Mouse (Mus musculus): Measurements from ENCODE around the gene Smbd1. TPM values are rescaled to one million over a fixed set of nuclear protein-coding genes. Genes with fewer than 3 reads are reported as not detected.
A peak's percentile ranks its signal among the peaks of the same experiment; 100 is the strongest.

Smbd1 gene
- not detected for total RNA-seq (2018; cell fraction: chromatin; rRNA removed)
- not detected for total RNA-seq (2018; cell fraction: cytosol; rRNA removed)
- not detected for total RNA-seq (2018; cell fraction: nucleus; rRNA removed)
- not detected in 3 replicates for polyA plus RNA-seq (2018)

GRCm38 (mm10) chr16:32810321-32810720 lies at the start of gene Smbd1:
Gene Smbd1, minus strand, starts transcription at chr16:32810477.
- H3K36me3 ChIP-seq (ENCODE audit: inconsistent target): no peaks in the 10 kb centered on the region
- no peak within 1 kb of the TSS for H3K27ac ChIP-seq
- H3K79me2 ChIP-seq (ENCODE audit: inconsistent target): no peaks in the 10 kb centered on the region
- WGBS (ENCODE audit: missing documents): 91% methylated on average over 4 of the region's 4 CpGs
- H3K4me3 ChIP-seq (ENCODE audit: inconsistent target): no peak within 1 kb of the TSS

- Histone ChIP-seq H3K4me3 (ENCODE audit: inconsistent target) (no peak overlapping the region), H3K27ac (no peak overlapping the region), H3K79me2 (ENCODE audit: inconsistent target) (peaks cover 73% of the 10 kb centered on the region), H3K36me3 (ENCODE audit: inconsistent target) (no peaks in the 10 kb centered on the region; the same call in 1 of the 2 replicates)
- WGBS (ENCODE audit: missing documents): 92% methylated on average over 12 of the region's 12 CpGs
Observed at GRCm38 (mm10) chr16:32858771-32859636, 48.7 kb upstream of the Smbd1 start.

GRCm38 (mm10) chr16:32858356-32858755 lies 48.1 kb upstream of the Smbd1 start:
- Histone ChIP-seq H3K36me3 (ENCODE audit: inconsistent target) (no peaks in the 10 kb centered on the region; the same call in 1 of the 2 replicates), H3K4me3 (ENCODE audit: inconsistent target) (no peak overlapping the region), H3K79me2 (ENCODE audit: inconsistent target) (peaks cover 67% of the 10 kb centered on the region), H3K27ac (no peak overlapping the region)
- WGBS (ENCODE audit: missing documents): 70% methylated on average over 4 of the region's 4 CpGs

- Histone ChIP-seq H3K36me3 (ENCODE audit: inconsistent target) (no peaks in the 10 kb centered on the region; the same call in 1 of the 2 replicates), H3K79me2 (ENCODE audit: inconsistent target) (peaks cover 51% of the 10 kb centered on the region; the same call in 1 of the 2 replicates), H3K27ac (no peak overlapping the region), H3K4me3 (ENCODE audit: inconsistent target) (no peak overlapping the region)
- WGBS (ENCODE audit: missing documents): 93% methylated on average over 2 of the region's 3 CpGs
Observed at GRCm38 (mm10) chr16:32856751-32857150, 46.5 kb upstream of the Smbd1 start.

- H3K27ac ChIP-seq: peak overlapping the region; percentile 54
- 43% methylated on average over 2 of the region's 2 CpGs for WGBS (ENCODE audit: missing documents)
Observed at GRCm38 (mm10) chr16:32854050-32854571, 43.8 kb upstream of the Smbd1 start.

GRCm38 (mm10) chr16:32853492-32854049 lies 43.3 kb upstream of the Smbd1 start:
- Histone ChIP-seq H3K79me2 (ENCODE audit: inconsistent target) (peaks cover 20% of the 10 kb centered on the region; the same call in 1 of the 2 replicates), H3K36me3 (ENCODE audit: inconsistent target) (peaks cover 14% of the 10 kb centered on the region; the same call in 1 of the 2 replicates), H3K27ac (peak overlapping the region; percentile 54), H3K4me3 (ENCODE audit: inconsistent target) (no peak overlapping the region)
- 70% methylated on average over 13 of the region's 13 CpGs for WGBS (ENCODE audit: missing documents)

More at GRCm38 (mm10) chr16:32854050-32854571, 43.8 kb upstream of the Smbd1 start:
- peaks cover 8% of the 10 kb centered on the region; the same call in 1 of the 2 replicates for H3K36me3 ChIP-seq (ENCODE audit: inconsistent target)
- H3K4me3 ChIP-seq (ENCODE audit: inconsistent target): no peak overlapping the region
- H3K79me2 ChIP-seq (ENCODE audit: inconsistent target): peaks cover 26% of the 10 kb centered on the region; the same call in 1 of the 2 replicates

GRCm38 (mm10) chr16:32849042-32849830 lies 39.0 kb upstream of the Smbd1 start:
- Histone ChIP-seq H3K79me2 (ENCODE audit: inconsistent target) (no peaks in the 10 kb centered on the region; the same call in 1 of the 2 replicates), H3K36me3 (ENCODE audit: inconsistent target) (peaks cover 56% of the 10 kb centered on the region), H3K27ac (no peak overlapping the region), H3K4me3 (ENCODE audit: inconsistent target) (no peak overlapping the region)
- WGBS (ENCODE audit: missing documents): 91% methylated on average over 11 of the region's 11 CpGs

- Histone ChIP-seq H3K79me2 (ENCODE audit: inconsistent target) (no peaks in the 10 kb centered on the region; the same call in 1 of the 2 replicates), H3K36me3 (ENCODE audit: inconsistent target) (peaks cover 70% of the 10 kb centered on the region), H3K27ac (no peak overlapping the region), H3K4me3 (ENCODE audit: inconsistent target) (no peak overlapping the region)
- WGBS (ENCODE audit: missing documents): 93% methylated on average over 11 of the region's 11 CpGs
Observed at GRCm38 (mm10) chr16:32847103-32847502, 36.8 kb upstream of the Smbd1 start.

- Histone ChIP-seq H3K4me3 (ENCODE audit: inconsistent target) (no peak overlapping the region), H3K27ac (no peak overlapping the region), H3K36me3 (ENCODE audit: inconsistent target) (peaks cover 79% of the 10 kb centered on the region), H3K79me2 (ENCODE audit: inconsistent target) (no peaks in the 10 kb centered on the region)
- WGBS (ENCODE audit: missing documents): 90% methylated on average over 4 of the region's 4 CpGs
Observed at GRCm38 (mm10) chr16:32831501-32831900, 21.2 kb upstream of the Smbd1 start.

- Histone ChIP-seq H3K4me3 (ENCODE audit: inconsistent target) (no peak overlapping the region), H3K36me3 (ENCODE audit: inconsistent target) (peaks cover 79% of the 10 kb centered on the region)
- 97% methylated on average over 11 of the region's 11 CpGs for WGBS (ENCODE audit: missing documents)
Observed at GRCm38 (mm10) chr16:32829104-32829503, 18.8 kb upstream of the Smbd1 start.

GRCm38 (mm10) chr16:32826521-32826920 lies 16.2 kb upstream of the Smbd1 start:
- peaks cover 81% of the 10 kb centered on the region for H3K36me3 ChIP-seq (ENCODE audit: inconsistent target)
- 96% methylated on average over 11 of the region's 11 CpGs for WGBS (ENCODE audit: missing documents)
- H3K79me2 ChIP-seq (ENCODE audit: inconsistent target): no peaks in the 10 kb centered on the region
- no peak overlapping the region for H3K4me3 ChIP-seq (ENCODE audit: inconsistent target)
- H3K27ac ChIP-seq: no peak overlapping the region

More at GRCm38 (mm10) chr16:32829104-32829503, 18.8 kb upstream of the Smbd1 start:
- no peaks in the 10 kb centered on the region for H3K79me2 ChIP-seq (ENCODE audit: inconsistent target)
- H3K27ac ChIP-seq: no peak overlapping the region

GRCm38 (mm10) chr16:32825380-32825779 lies 15.1 kb upstream of the Smbd1 start:
- H3K36me3 ChIP-seq (ENCODE audit: inconsistent target): peaks cover 73% of the 10 kb centered on the region
- H3K4me3 ChIP-seq (ENCODE audit: inconsistent target): no peak overlapping the region
- H3K27ac ChIP-seq: no peak overlapping the region
- H3K79me2 ChIP-seq (ENCODE audit: inconsistent target): no peaks in the 10 kb centered on the region
- WGBS (ENCODE audit: missing documents): 93% methylated on average over 12 of the region's 12 CpGs

- WGBS (ENCODE audit: missing documents): 97% methylated on average over 13 of the region's 13 CpGs
- Histone ChIP-seq H3K4me3 (ENCODE audit: inconsistent target) (no peak overlapping the region), H3K36me3 (ENCODE audit: inconsistent target) (peaks cover 62% of the 10 kb centered on the region), H3K27ac (no peak overlapping the region), H3K79me2 (ENCODE audit: inconsistent target) (no peaks in the 10 kb centered on the region)
Observed at GRCm38 (mm10) chr16:32824061-32824460, 13.8 kb upstream of the Smbd1 start.

GRCm38 (mm10) chr16:32823487-32823886 lies 13.2 kb upstream of the Smbd1 start:
- WGBS (ENCODE audit: missing documents): 94% methylated on average over 8 of the region's 8 CpGs
- Histone ChIP-seq H3K79me2 (ENCODE audit: inconsistent target) (no peaks in the 10 kb centered on the region), H3K36me3 (ENCODE audit: inconsistent target) (peaks cover 58% of the 10 kb centered on the region), H3K27ac (no peak overlapping the region), H3K4me3 (ENCODE audit: inconsistent target) (no peak overlapping the region)

All from macrophage (primary cell).